Mouse (Mus musculus) G1E (cell line): ENCODE data around the gene Jun. TPM values are rescaled to one million over a fixed set of nuclear protein-coding genes. Genes with fewer than 3 reads are reported as not detected.

ENCODE experiments used
- ATAC-seq: 2 replicates; pipeline ENCODE4 v1.8.0; 2016; ENCODE audit warnings: mild to moderate bottlenecking; ENCODE audit not compliant: insufficient number of reproducible peaks, poor library complexity, low FRiP score, severe bottlenecking; ENCODE audit errors: extremely low read depth
- DNase-seq: peaks from one replicate; pipeline ENCODE4 v3.0.0; 2012; ENCODE audit warnings: low spot score
- H3K27me3 ChIP-seq: 2 replicates; pipeline ENCODE4 v1.6.1; 2012; ENCODE audit warnings: mild to moderate bottlenecking, low read length, inconsistent platforms; ENCODE audit not compliant: insufficient read depth
- H3K36me3 ChIP-seq: replicated peaks from 2 replicates; pipeline ENCODE3; 2012; ENCODE audit warnings: mild to moderate bottlenecking, inconsistent platforms
- H3K4me1 ChIP-seq: 2 replicates; pipeline ENCODE4 v1.6.1; 2012; ENCODE audit warnings: low read depth, low read length, inconsistent platforms, mixed read lengths; ENCODE audit not compliant: insufficient read depth
- H3K4me3 ChIP-seq: 2 replicates; pipeline ENCODE4 v1.5.1; 2012; ENCODE audit warnings: low read depth, mild to moderate bottlenecking, inconsistent platforms, low read length, moderate library complexity, mixed read lengths
- H3K9me3 ChIP-seq: replicated peaks from 2 replicates; pipeline ENCODE4 v1.6.1; 2012; ENCODE audit warnings: inconsistent platforms
- CTCF ChIP-seq: IDR thresholded peaks from 2 replicates; pipeline ENCODE4 v1.5.1; 2012; ENCODE audit warnings: low read depth, low read length, inconsistent platforms, mixed read lengths
- GATA1 ChIP-seq: IDR thresholded peaks from 2 replicates; pipeline ENCODE4 v1.6.1; 2012; ENCODE audit warnings: borderline replicate concordance, low read length, inconsistent platforms, mixed read lengths
- GATA2 ChIP-seq: IDR thresholded peaks from 2 replicates; pipeline ENCODE4 v1.6.1; 2012; ENCODE audit warnings: low read depth, low read length, inconsistent platforms, borderline replicate concordance
- POLR2AphosphoS5 ChIP-seq: IDR thresholded peaks from 2 replicates; pipeline ENCODE4 v1.6.1; 2012; ENCODE audit warnings: low read depth, low read length, inconsistent platforms; ENCODE audit not compliant: insufficient replicate concordance
- TAL1 ChIP-seq: conservative IDR thresholded peaks from 2 replicates; pipeline ENCODE4 v1.6.1; 2012; ENCODE audit warnings: low read depth, low read length, inconsistent platforms, mixed read lengths
- polyA plus RNA-seq: library from polyadenylated mRNA; stranded (reverse); fragments of >175 nt; gene quantifications from 2 replicates; pipeline ENCODE4 v1.2.3, GENCODE M21; 2012
- total RNA-seq, 2 experiments: library from RNA; stranded (forward) in 1 of 2; stranded (reverse) in 1 of 2; fragments of 200-1000 nt in 1 of 2; fragments of >200 nt in 1 of 2; fragmentation: Nextera tagmentation in 1 of 2; gene quantifications; 2 replicates each; pipeline ENCODE4 v1.2.3; 2014 to 2017

Gene Jun
- total and polyA plus RNA-seq, 3 experiments, result 1.7 to 2.9 (median 2.3) TPM

DNA sequence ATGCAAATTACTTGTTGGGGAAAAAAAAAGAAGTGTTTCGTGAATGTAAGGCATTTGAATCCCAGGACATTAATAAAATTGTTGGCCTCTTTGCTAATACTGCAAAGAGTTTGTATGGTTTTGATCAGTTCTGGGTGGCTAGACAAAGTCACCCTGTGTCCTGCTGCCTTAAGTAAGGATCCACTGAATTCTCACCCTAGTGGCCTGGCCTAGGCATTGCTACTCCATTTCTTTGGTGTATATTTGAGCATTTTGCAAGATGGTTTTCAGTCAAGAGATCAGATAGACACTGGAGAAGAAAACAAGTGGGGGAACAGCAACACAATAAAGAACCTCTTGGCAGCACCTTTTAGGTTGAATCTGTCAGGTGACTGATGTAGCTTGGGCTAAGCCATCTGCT is 6.9 kb downstream of the Jun start:
- no peak overlapping the region for H3K4me3 ChIP-seq
- H3K9me3 ChIP-seq, result peaks cover 3% of the 10 kb centered on the region; the same call in 1 of the 2 replicates
- no peaks in the 10 kb centered on the region for H3K4me1 ChIP-seq
- no peak for TF ChIP-seq GATA2
- TF ChIP-seq CTCF, result no peak
- no peak for TF ChIP-seq TAL1
- TF ChIP-seq POLR2AphosphoS5, result no peak
- H3K27me3 ChIP-seq, result peaks cover 10% of the 10 kb centered on the region; the same call in 1 of the 2 replicates
- DNase-seq, result no peak
- no peak for ATAC-seq
- no peaks in the 10 kb centered on the region for H3K36me3 ChIP-seq

DNA sequence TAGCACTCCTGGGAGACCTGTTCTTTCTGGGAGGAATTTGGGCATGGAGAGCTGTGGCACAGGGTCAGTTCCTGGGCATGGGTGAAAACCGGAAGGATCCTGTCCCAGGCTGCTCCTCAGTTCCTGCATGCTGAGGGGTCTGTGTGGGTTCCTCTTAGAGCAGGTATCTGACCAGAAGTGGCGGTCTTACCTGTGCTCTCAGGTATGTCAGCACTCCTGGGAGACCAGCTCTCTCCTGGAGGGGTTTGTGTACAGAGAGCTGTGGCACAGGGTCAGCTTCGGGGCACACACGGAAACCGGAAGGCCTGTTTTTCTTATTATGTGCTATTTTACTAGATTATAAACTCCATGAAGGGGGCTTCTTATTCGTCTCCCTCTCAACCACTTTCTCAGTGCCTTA is 7.3 kb downstream of the Jun start:
- DNase-seq, result no peak
- peaks cover 6% of the 10 kb centered on the region; the same call in 1 of the 2 replicates for H3K27me3 ChIP-seq
- no peaks in the 10 kb centered on the region for H3K4me1 ChIP-seq
- no peak overlapping the region for H3K4me3 ChIP-seq
- no peaks in the 10 kb centered on the region for H3K9me3 ChIP-seq
- H3K36me3 ChIP-seq, result no peaks in the 10 kb centered on the region
- no peak for TF ChIP-seq TAL1
- no peak for ATAC-seq

DNA sequence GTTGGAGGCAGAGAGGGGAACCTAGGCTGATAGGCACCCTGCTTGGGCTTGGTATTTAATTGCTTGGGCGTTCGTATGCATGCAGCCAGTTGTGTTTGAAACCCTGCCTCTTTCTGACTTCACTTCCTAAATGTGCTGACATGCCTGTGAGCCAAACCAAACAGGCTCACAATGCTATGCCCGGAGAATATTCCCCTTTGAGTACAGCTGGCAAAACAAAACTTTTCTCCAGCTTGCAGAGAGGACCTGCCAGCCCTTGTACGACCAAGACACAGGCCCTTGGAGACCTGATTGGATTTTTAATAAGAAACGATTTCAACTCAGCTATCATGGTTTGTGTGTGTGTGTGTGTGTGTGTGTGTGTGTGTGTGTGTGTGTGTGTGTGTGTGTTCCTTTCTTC is 14.0 kb downstream of the Jun start:
- DNase-seq (no peak), ATAC-seq (no peak)
- Histone ChIP-seq H3K36me3 (no peaks in the 10 kb centered on the region), H3K4me3 (no peak overlapping the region), H3K4me1 (no peaks in the 10 kb centered on the region), H3K27me3 (no peaks in the 10 kb centered on the region; the same call in 1 of the 2 replicates), H3K9me3 (no peaks in the 10 kb centered on the region)
- no peak for TF ChIP-seq GATA1
- no peak for TF ChIP-seq CTCF
- no peak for TF ChIP-seq POLR2AphosphoS5
- TF ChIP-seq TAL1, result no peak
- TF ChIP-seq GATA2, result no peak

DNA sequence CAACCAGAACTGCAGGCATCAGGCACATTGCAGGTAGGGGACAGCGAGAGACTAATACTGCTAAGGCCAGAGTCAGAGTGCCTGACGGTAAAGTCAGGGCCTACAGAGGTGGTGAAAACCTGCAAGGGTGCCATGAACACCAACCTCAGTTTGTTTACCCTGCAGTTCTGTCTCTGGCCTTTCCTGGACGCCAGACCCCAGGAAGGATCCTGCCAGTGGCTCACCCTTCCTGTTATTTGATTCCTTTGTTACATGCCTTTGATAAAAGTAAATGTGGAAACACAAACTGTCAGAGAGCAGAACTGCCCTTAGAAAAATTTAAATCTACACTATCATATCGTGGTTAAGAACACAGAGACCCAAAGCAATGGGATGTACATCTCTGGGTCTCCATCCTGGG is 20.9 kb downstream of the Jun start:
- H3K4me3 ChIP-seq, result no peak overlapping the region
- H3K36me3 ChIP-seq, result no peaks in the 10 kb centered on the region
- ATAC-seq (no peak), DNase-seq (no peak)
- no peak for TF ChIP-seq POLR2AphosphoS5
- TF ChIP-seq CTCF, result no peak
- no peak for TF ChIP-seq TAL1
- TF ChIP-seq GATA1, result no peak
- no peak for TF ChIP-seq GATA2
- H3K4me1 ChIP-seq, result no peaks in the 10 kb centered on the region
- no peaks in the 10 kb centered on the region for H3K27me3 ChIP-seq
- H3K9me3 ChIP-seq, result no peaks in the 10 kb centered on the region

DNA sequence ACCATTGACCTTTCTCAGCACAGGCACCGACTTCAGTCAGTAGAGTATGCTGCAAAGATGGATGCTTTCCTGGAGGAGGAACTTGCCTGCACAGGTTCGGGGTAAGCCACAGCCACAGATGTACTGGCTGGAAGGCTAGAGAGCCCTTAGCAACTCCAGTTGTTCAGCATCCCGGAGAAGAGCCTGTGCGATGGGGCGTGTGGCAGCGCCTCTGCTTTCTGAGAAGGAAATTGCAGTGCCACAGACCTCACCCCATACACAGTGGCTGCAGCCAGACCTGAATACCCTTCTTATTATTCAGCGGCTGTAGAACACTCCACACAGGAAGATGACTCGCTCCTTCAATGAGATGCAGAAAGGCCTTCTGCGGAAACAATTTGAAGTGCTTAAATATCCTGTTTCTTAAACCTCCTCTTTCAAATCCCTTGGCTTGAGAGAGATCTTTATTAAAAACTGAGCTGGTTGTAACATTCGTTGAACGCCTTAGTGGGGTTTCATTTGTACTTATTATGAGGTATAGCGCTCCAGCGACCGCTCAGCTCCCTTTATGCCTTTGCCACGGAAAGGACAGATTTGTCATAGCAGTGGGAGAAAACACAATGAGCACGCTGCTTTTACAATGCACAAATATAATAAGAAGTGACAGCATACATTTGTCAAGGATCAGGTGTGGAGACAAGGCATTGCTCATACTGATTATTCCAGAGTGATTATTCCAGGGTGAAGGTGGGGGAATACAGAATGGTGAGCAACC is 26.0 kb downstream of the Jun start:
- TF ChIP-seq CTCF (no peak), GATA1 (no peak), GATA2 (no peak), POLR2AphosphoS5 (no peak), TAL1 (no peak)
- H3K36me3 ChIP-seq, result no peaks in the 10 kb centered on the region
- no peaks in the 10 kb centered on the region for H3K9me3 ChIP-seq
- no peak overlapping the region for H3K4me3 ChIP-seq
- no peak for ATAC-seq
- no peaks in the 10 kb centered on the region for H3K4me1 ChIP-seq
- H3K27me3 ChIP-seq, result peaks cover 10% of the 10 kb centered on the region
- no peak for DNase-seq

DNA sequence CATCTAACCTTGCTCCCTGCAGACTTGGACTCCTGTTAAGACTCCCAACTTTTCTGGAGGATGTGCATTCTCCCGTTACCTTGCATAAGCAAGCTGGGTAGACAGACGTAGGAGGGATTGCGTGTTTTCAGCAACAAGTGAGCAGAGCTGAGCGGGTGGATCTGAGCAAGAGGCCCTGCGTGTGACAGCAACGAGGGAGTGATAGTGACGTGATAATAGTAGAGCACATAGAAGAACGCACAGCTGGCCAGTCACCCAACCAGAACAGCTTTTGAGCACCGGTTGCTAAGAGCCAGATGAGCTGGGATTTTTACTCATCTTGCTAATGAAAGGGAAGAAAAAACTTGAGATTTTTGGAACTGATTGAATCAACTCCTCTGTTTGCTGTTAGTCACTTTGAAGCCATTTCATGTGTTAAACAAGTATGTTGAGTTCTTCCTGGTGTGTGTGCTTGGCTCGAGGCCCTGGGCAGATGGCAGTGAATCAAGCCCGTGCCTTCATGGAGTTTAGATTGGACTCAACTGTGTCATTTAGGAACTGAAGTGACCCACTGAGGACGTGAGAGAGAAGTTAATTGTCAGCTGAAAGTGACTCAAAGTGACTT is 28.6 kb downstream of the Jun start:
- DNase-seq, result no peak
- Histone ChIP-seq H3K9me3 (no peaks in the 10 kb centered on the region), H3K36me3 (no peaks in the 10 kb centered on the region), H3K27me3 (peaks cover 14% of the 10 kb centered on the region), H3K4me1 (no peaks in the 10 kb centered on the region), H3K4me3 (no peak overlapping the region)
- ATAC-seq, result no peak
- no peak for TF ChIP-seq POLR2AphosphoS5
- no peak for TF ChIP-seq GATA1
- TF ChIP-seq GATA2, result no peak
- TF ChIP-seq TAL1, result no peak
- TF ChIP-seq CTCF, result no peak
